Mouse (Mus musculus) C2C12 (cell line): Measurements from ENCODE around the gene Wipf3.

Experiments
- CEBPB ChIP-seq: IDR thresholded peaks from one replicate; pipeline ENCODE4 v1.6.1; 2011; ENCODE audit warnings: low read depth, mild to moderate bottlenecking, control low read depth, moderate library complexity
- CTCF ChIP-seq: IDR thresholded peaks from one replicate; pipeline ENCODE4 v1.5.1; 2011; ENCODE audit not compliant: control insufficient read depth, insufficient read depth, insufficient read length
- MYOD1 ChIP-seq: IDR thresholded peaks from one replicate; pipeline ENCODE4 v1.6.1; 2011; ENCODE audit warnings: low read depth; ENCODE audit not compliant: control insufficient read depth, insufficient read length
- USF1 ChIP-seq: IDR thresholded peaks from one replicate; pipeline ENCODE4 v1.6.1; 2011; ENCODE audit warnings: low read depth, mild to moderate bottlenecking, control low read depth, moderate library complexity

- no peak for TF ChIP-seq USF1
- no peak for TF ChIP-seq CTCF
- TF ChIP-seq MYOD1: no peak
- TF ChIP-seq CEBPB: no peak
Observed at GRCm38 (mm10) chr6:54481390-54482112, 52.1 kb downstream of the Wipf3 start.
